Mouse (Mus musculus) layer of hippocampus, adult 18-20 months (tissue): ENCODE measurements around the gene Wdr5. TPM values are rescaled to one million over a fixed set of nuclear protein-coding genes. Genes with fewer than 3 reads are reported as not detected.

Experiments used
- total RNA-seq, 2 experiments: library from RNA; stranded (reverse); gene quantifications; 2 replicates each; pipeline ENCODE4 v1.2.3; 2021

Gene Wdr5
- total RNA-seq, 2 experiments from 2014 or later = 26.7 to 28.0 TPM

Other genes with a start within 250 kb of the Wdr5 start
- 1 to 10 TPM; 7.8 to 9.2 TPM for gene Vav2, start 88.1 kb upstream of the Wdr5 start, total RNA-seq
- 10 to 100 TPM; 21.6 to 24.3 TPM for gene Brd3os, start 72.8 kb upstream of the Wdr5 start, total RNA-seq
- 10 to 100 TPM; 49.0 to 53.0 TPM for gene Brd3, start 7.5 kb upstream of the Wdr5 start, total RNA-seq
- 10 to 100 TPM; 31.0 to 35.1 TPM for gene Rxra, start 161.3 kb downstream of the Wdr5 start, total RNA-seq